Mouse (Mus musculus): Measurements from ENCODE around the gene Hspd1.

Hspd1 gene

DNA sequence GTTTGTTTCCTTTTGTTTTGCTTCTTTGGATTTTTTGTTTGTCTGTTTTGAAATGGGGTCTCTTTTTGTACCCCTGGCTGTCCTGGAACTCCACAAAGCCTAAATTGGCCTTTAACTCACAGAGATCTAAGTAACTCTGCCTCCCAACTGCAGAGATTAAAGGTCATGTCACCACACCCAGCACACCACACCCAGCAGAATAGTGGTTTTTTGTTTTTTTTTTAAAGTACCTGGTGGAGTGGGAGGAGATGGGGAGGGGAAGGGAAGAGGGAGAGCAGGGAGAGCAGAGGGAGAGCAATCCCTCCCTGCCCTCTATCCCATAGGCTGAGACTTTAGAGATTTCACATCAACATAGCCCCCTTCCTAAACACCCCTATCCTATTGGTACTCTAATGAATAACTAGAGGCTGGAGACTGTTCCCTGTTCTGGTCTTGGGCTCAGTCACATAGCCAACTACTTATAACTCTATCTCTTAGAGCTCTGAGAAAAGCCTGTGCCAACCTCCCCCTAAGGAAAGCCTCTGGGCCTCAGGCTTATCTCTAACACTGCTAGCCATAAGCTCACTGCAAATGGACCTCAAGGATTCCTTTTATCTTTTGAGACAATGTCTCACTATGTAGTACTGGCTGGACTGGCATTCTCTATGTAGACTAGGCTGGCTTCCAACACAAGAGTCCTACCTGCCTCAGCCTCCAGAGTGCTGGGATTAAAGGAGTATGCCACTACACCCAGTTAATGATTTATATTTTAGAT lies 56.8 kb downstream of the Hspd1 start:
- no peak for DNase-seq

DNA sequence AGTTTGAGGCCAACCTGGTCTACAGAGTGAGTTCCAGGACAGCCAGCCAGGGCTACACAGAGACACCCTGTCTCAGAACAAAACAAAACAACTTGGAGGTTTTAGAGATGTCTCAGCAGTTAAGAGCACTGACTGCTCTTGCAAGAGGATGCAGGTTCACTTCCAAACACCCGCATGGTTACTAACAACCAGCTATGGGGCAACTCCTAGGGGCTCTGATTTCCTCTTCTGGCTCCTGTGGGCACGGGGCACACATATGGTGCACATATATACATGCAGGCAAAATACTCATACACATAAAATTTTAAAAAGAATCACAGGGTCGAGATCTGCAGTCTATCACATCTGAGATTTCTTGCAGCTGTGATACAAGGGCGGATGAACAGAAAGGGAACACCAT lies 58.6 kb downstream of the Hspd1 start:
- DNase-seq, result no peak

DNA sequence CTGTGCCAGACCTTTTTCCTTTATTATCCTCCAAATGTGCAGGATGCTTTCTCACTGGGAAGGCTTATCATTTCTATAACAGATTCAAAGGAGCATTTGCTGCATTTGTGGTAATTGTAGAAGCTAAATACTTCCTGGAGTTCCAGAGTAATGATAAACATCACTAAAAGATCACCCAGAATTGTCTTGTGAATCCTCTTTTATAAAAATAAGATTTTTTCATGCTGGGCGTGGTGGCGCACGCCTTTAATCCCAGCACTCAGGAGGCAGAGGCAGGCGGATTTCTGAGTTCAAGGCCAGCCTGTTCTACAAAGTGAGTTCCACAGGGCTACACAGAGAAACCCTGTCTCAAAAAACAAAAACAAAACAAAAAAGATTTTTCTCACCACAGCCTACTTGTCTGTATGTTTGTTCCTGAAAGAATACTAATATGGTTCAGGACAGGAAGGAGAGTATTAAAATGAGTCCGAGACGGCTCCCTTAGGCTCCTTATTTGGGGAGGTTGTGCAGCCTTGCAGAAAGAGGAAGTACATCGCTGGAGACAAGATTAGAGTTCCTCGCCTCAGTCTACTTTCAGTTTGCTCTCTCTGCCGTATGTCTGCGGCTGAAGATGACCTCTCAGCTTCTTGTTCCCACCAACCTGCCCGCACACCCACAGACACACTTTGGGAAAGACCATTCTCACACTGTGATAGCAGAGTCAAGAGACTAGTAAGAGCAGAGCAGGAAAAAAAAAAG lies 59.4 kb downstream of the Hspd1 start:
- DNase-seq, result no peak

DNA sequence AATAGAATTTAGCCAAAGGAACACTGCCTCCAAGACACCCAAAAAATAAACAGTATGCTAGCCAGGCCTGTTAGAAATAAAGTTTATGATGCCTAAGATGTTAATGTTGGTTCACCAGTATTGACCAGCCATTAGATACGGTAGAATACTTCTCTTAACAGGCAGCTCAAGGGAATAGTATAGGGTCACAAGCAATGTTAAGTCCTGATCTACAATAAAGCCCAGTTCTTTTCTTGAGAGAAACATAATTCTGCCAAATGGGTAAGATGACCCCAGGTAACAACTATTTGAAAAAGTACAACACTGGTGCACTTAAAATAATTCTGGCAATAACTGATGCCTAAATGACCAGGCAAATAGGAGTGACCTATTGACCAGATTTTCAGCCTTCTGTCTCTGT lies 60.1 kb downstream of the Hspd1 start:
- no peak for DNase-seq

Data from cerebellum, postnatal 36 days (tissue).